Mouse (Mus musculus) thymus, adult 18-20 months (tissue): ENCODE data around the gene Ms4a7.
"Not testable (repeated sequence)": the region's sequence is repeated elsewhere in the genome, so short reads cannot be mapped to it uniquely, and the experiment has no call there.

ENCODE experiments used
- DNase-seq, 2 experiments: peaks; one replicate each; pipeline ENCODE4 v3.0.0; 2022; ENCODE audit warnings: mixed read lengths in 2 of 2

The Ms4a7 gene

GRCm38 (mm10) chr19:11335932-11336331 lies at the start of gene Ms4a7:
Gene Ms4a7, minus strand, starts transcription at chr19:11336146.
- DNase-seq, result no peak

DNA sequence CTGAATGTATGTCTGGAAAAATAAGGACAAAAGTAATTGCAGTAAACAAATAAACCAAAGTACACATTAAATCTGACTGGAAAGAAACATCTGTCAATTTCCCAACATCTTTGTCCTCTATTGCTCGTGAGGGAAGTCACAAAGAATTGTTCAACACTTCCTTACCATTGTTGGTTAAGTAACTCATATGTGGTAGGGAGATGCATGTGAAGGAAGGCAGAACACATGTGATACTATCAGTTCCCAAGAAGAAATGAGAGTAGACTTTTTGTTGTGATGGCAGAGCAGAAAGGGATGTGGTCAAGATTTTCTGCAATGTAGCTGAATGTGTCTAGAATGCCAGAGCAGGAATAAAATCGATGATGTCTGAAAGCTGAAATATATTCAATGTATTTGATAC lies 40.5 kb upstream of the Ms4a7 start:
- DNase-seq, result no peak

- no peak for DNase-seq
Measured at GRCm38 (mm10) chr19:11375273-11375672, 39.3 kb upstream of the Ms4a7 start, which contains the start of gene Ms4a4a. Gene Ms4a4a, plus strand, starts transcription at chr19:11375523.

GRCm38 (mm10) chr19:11371181-11371580 lies 35.2 kb upstream of the Ms4a7 start:
- DNase-seq, result no peak

DNA sequence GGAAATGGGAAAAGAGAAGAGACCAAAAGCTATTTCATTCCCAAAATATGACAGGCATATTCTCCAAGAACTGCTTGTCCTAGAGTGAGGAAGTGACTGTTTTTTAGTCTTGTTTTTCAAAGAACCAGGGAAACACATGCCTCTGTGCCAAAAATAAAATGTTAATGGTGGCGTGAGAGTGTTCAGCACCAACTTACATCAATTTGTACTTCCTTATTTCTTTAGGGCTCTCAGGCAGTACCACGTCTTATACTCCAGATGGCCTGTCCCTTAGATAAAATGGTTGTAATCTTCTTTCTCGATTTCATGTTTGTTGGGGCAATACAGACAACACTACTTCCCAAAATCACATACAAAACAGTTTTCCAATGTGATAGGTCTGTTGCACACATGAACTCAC lies 32.4 kb upstream of the Ms4a7 start:
- DNase-seq, result no peak

- no peak for DNase-seq
Measured at GRCm38 (mm10) chr19:11362002-11362401, 26.1 kb upstream of the Ms4a7 start.

GRCm38 (mm10) chr19:11360106-11360505 lies 24.2 kb upstream of the Ms4a7 start:
- DNase-seq, result no peak

DNA sequence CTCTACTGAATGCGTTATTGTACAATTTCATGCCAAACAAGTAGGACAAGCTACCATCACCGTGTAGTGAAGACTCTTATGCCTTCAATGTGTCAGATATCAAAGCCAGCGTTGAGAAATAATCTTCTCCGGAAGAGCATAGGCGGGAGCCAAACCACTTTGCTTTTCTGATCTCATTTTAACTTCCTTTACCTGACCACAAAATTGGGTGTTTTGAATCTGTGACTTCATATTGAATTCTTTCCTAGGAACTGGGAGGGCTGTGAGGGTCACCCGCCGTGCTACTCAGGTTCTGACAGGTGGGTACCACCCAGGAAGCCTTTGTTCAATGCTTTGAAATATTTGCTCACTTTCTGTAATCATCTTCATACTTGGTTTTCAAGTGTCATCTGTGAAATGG lies 19.8 kb upstream of the Ms4a7 start:
- DNase-seq, result peak in 1 of 2 experiments; percentile 45

DNA sequence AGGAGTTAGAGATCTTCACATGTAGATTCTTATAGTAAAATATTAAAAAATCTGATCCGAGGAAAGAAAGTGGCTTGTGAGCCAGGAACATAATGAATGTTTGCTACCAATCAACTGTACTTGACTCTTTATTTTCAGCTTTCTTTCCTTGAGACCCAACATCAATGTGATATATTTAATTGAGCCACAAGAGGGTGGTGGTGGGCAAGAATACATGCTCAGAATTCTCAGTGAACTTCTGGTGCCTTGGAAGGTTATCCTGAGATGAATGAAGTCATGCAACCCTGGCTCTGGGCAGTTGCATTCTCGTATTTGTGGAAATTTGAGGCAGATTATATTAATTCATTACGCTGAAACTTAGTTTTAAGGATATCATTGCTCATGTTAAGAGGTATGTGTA lies 15.9 kb upstream of the Ms4a7 start:
- no peak for DNase-seq

- DNase-seq, result no peak
Measured at GRCm38 (mm10) chr19:11349698-11350481, 13.9 kb upstream of the Ms4a7 start.

DNA sequence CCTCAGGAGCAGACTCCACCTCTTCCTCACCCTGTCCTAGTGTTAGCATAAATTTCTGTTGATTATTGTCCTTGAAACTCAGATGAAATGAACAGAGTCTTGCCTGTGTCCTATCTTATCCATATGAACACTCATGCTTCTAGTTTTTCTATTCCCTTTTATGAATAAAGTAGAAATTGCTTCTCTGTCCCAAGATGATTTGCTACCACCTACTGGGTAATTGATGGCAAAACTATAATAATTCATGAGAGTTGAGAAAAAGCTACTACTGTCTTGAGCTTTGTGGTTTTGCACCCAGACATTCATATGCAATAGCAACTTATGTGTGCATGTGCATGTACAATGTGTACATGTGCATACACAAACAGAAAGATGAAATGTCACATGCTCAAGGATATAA lies 8.0 kb upstream of the Ms4a7 start:
- no peak for DNase-seq

DNA sequence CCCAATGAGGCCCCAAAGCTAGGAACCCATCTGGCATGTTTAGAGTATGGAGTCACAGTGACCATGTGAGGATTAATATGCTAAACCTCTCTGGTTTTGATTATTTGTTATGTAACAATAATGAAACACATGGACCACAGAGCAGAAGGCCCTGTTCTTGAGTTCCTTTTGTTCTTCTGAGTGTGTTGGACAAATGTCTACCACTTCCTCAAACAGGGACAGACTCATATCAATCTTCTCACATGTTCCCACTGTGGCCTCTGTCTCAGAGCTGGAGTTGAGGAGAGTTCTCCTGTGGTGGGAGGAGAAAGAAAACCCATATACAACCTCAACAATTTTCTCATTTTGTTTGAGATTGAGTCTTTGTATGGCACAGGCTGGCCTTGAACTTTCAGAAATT lies 7.2 kb upstream of the Ms4a7 start:
- DNase-seq, result no peak

DNA sequence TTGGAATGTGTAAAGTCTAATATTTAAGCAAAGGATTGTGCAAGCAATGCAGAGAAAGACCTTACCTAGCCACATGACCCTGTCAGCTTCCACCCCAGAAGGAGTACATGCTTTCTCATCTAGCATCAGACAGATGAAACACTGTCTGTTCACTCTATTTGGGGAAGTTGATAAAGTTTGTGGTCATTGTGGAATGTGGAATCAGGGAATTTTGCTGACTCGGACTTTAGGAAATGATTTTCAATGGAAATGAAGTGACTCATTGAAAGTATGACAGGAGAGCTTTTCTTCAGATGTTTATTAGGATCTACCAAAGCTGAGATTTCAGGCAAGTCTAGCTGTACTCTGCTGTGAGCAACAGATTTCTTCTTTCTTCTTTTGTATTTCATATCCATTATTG lies 14.8 kb downstream of the Ms4a7 start:
- no peak for DNase-seq

DNA sequence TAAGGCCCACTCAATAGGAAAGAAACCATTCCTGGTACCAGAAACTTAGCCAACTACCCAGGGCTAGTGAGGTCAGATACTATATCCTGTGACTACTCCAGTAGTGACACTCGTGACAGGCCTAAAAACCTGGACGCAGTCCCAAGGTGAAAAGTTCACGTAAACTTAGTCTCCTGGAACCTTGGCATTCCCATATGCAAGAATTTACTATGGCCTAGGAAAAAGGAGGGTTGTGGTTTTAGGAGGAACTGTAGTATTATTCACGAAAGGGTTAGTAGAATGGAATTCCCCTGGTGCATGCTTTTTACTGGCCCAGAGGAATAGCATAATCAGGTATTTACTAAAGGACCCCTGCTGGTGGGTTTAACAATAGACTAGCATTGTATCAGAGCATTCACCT lies 19.2 kb downstream of the Ms4a7 start:
- no peak for DNase-seq

DNA sequence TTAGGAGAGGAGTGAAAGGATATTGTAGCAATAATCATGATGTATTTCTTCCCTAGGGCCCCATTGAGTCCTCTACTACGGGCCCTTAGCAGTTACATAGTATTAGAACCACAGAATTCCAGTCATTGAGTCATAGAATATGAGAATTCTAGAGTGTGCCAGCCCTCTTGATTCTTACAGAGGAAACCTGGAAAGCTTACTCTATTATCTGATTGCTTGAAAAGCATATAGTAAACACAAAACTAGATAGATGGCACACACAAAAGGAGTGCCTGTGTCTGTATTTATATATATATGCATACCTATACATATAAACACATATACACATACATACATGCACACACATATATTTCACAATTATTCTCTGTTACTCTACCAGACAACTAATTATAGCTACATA lies 21.6 kb downstream of the Ms4a7 start, which contains the start of gene Ms4a14:
Gene Ms4a14, minus strand, starts transcription at position 101 of the 400 bp plus-strand sequence.
- no peak for DNase-seq

- DNase-seq, result no peak
Measured at GRCm38 (mm10) chr19:11308888-11309287, 27.1 kb downstream of the Ms4a7 start.

DNA sequence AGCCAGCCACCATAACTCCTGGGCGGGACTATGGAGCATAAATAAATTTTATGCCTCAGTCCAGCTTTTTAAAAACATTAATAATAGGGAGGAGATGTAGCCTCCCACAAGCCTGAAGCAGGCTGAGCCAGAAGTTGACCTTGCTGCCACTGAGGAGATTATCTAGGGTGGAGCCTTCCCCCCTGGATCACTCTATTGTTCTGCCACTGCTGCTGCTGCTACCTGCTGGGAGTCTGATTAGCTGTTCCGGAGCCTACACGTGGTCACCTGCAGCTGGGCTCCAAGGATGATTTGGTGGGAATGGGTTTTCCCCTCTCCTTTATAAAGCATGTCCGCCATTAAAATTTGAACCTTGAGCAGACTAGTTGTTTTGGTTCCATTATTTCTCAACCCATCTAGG lies 36.4 kb downstream of the Ms4a7 start:
- DNase-seq, result not testable (repeated sequence)

DNA sequence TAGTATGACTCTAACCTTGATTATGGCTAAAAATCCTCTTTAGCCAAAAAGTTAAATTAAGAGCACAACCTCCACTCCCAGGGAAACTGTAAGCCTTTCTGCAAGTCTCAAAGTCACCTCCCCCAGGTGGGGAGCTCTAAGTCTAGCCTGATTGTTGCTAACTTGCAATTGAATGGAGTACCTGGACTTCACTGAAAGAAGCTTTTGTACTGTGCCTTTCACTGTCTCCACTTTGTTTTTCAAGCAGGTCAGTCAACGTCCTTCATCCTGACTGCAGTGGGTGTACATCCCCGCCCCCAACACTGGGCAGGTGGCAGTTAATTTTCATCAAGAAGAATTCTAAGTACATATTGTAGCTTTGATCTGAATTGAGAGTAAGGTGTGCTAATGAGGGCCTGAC lies 37.0 kb downstream of the Ms4a7 start:
- no peak for DNase-seq

- DNase-seq, result not testable (repeated sequence)
Measured at GRCm38 (mm10) chr19:11293616-11294015, 42.3 kb downstream of the Ms4a7 start.

DNA sequence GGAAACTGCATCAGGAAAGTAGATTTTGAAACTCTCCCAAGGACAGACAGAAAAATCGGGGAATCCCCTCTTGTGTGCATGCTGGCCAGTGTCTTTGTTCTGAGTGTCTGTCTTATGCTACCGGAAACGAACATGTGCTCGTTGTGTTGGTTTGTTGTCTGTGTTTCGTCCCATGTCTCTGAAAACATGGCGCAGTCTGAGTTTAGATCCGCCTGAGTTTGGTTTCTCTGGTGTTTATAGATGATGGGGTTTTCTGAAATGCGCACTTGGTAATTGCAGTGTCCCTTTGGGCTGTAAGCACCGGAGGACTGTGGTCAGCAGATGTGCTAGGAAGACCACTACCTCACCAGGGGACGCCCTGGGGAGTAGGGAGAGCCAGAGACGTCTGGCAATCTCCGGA lies 43.0 kb downstream of the Ms4a7 start:
- peak in 1 of 2 experiments; percentile 4 for DNase-seq

DNA sequence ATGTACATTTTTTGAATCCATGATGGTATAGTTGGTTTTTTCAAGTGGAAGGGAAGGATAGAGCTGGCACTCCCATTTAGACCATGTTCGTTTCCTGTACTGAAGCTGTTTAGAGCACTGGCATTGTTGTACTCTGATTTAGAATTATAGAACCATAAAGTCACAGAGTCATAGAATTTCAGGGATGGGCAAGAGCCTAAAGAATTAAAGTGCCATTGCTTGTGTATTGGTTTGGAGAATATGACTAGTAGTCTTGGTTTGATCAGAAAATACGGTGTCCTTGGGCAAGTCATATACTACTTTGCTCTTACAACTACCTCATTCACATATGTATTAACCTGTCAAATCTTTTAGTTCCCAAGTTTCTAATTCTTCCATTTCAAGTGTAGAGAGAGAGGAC lies 52.2 kb downstream of the Ms4a7 start, which contains the start of gene Ms4a5:
Gene Ms4a5, minus strand, starts transcription at position 101 of the 400 bp plus-strand sequence.
- no peak for DNase-seq

DNA sequence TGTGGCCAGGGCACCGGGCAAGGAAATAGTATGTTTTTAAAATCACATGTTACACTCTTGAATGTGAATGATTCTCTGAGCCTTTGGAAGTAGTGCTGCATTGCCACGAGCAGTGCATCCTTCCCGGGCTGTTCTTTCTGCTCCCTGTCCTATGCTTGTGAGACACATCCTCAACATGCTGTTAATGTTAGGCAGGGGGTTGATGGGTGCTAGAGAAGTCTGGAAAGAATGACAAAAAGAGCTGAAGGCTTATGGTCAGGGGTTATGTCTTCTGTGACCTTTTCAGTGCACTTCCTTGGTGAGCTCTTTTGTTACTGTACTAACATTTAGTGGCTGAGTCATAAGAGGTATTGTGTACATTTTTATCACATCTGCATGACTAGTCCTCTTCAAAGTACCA lies 55.7 kb downstream of the Ms4a7 start:
- DNase-seq, result no peak

DNA sequence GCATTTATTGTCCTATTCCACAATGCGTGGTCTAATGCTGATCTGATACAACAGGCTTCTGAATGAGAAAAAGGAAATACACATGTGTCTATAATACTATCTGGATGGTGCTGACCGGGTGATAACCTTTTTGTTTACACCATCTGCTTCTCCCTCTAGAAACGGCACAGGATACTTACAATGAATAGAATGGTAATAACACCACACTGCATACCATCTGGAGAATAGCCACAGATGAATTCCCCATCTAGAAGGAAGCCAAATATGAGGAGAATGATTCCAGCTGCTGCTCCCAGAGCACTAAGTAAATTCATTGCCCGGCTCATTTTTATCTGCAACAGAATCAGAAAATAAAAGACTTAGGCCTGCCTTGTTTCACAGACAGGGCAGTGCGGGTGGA lies 59.5 kb downstream of the Ms4a7 start:
- no peak for DNase-seq
